Mouse (Mus musculus) spleen, postnatal 4 days (tissue): ENCODE measurements around the gene Gm1043.
A peak's percentile ranks its signal among the peaks of the same experiment; 100 is the strongest.

Experiments
- DNase-seq, 2 experiments: peaks; one replicate each; pipeline ENCODE4 v3.0.0; 2022; ENCODE audit warnings: low spot score in 2 of 2

Gene Gm1043

GRCm38 (mm10) chr5:37066703-37067568 lies 18.2 kb upstream of the Gm1043 start:
- no peak for DNase-seq

GRCm38 (mm10) chr5:37073660-37074059 lies 11.5 kb upstream of the Gm1043 start:
- DNase-seq: no peak

GRCm38 (mm10) chr5:37076692-37077329 lies 8.4 kb upstream of the Gm1043 start:
- DNase-seq: no peak

GRCm38 (mm10) chr5:37077330-37077698 lies 7.9 kb upstream of the Gm1043 start:
- DNase-seq: no peak

GRCm38 (mm10) chr5:37079484-37079883 lies 5.7 kb upstream of the Gm1043 start:
- no peak for DNase-seq

GRCm38 (mm10) chr5:37080601-37081000 lies 4.6 kb upstream of the Gm1043 start:
- DNase-seq: no peak

- peak; percentile 54 to 77 for DNase-seq
Measured at GRCm38 (mm10) chr5:37082420-37082819, 2.8 kb upstream of the Gm1043 start.

GRCm38 (mm10) chr5:37083209-37083770 lies 1.9 kb upstream of the Gm1043 start:
- no peak for DNase-seq

- no peak for DNase-seq
Measured at GRCm38 (mm10) chr5:37083850-37084249, 1.3 kb upstream of the Gm1043 start.

GRCm38 (mm10) chr5:37085918-37086317 lies 748 bp downstream of the Gm1043 start:
- no peak for DNase-seq

- no peak for DNase-seq
Measured at GRCm38 (mm10) chr5:37087786-37088185, 2.6 kb downstream of the Gm1043 start.

GRCm38 (mm10) chr5:37088342-37089108 lies 3.4 kb downstream of the Gm1043 start:
- DNase-seq: no peak

- DNase-seq: no peak
Measured at GRCm38 (mm10) chr5:37091171-37091628, 6.0 kb downstream of the Gm1043 start.

- DNase-seq: no peak
Measured at GRCm38 (mm10) chr5:37094941-37095340, 9.8 kb downstream of the Gm1043 start.

GRCm38 (mm10) chr5:37097591-37097990 lies 12.4 kb downstream of the Gm1043 start:
- no peak for DNase-seq

GRCm38 (mm10) chr5:37100813-37101212 lies 15.6 kb downstream of the Gm1043 start:
- no peak for DNase-seq

- no peak for DNase-seq
Measured at GRCm38 (mm10) chr5:37101631-37102030, 16.5 kb downstream of the Gm1043 start.

GRCm38 (mm10) chr5:37102056-37102455 lies 16.9 kb downstream of the Gm1043 start:
- no peak for DNase-seq

GRCm38 (mm10) chr5:37105531-37106456 lies 20.6 kb downstream of the Gm1043 start:
- no peak for DNase-seq

GRCm38 (mm10) chr5:37107111-37107510 lies 21.9 kb downstream of the Gm1043 start:
- no peak for DNase-seq

GRCm38 (mm10) chr5:37107611-37108010 lies 22.4 kb downstream of the Gm1043 start:
- no peak for DNase-seq
